Mouse (Mus musculus): Measurements from ENCODE around the gene Foxj3. TPM values are rescaled to one million over a fixed set of nuclear protein-coding genes. Genes with fewer than 3 reads are reported as not detected.

The Foxj3 gene
- polyA plus RNA-seq, 1 experiment from 2014 or later, result 21.2 TPM

- 79% methylated on average over 8 of the region's 8 CpGs for WGBS
- Histone ChIP-seq H3K9me3 (ENCODE audit: control insufficient read depth, low read length) (no peaks in the 10 kb centered on the region), H3K36me3 (ENCODE audit: control insufficient read depth, insufficient read depth, low read length) (no peaks in the 10 kb centered on the region), H3K4me3 (ENCODE audit: low read depth, low read length) (no peak overlapping the region), H3K27me3 (replicated peaks; ENCODE audit: control insufficient read depth, insufficient read depth, low read length) (no peaks in the 10 kb centered on the region), H3K9ac (ENCODE audit: low read length) (no peak overlapping the region), H3K4me1 (replicated peaks; ENCODE audit: control insufficient read depth, insufficient read depth, low read length) (no peaks in the 10 kb centered on the region), H3K27ac (ENCODE audit: low read depth) (no peak overlapping the region), H3K4me2 (ENCODE audit: low read length) (no peak overlapping the region)
- DNase-seq (ENCODE audit: low spot score), result no peak
- no peak for ATAC-seq (replicated peaks; ENCODE audit: low FRiP score, low TSS enrichment, low read depth)
Measured at GRCm38 (mm10) chr4:119635686-119636085, 98.9 kb downstream of the Foxj3 start.

- Histone ChIP-seq H3K4me3 (ENCODE audit: low read depth, low read length) (no peak overlapping the region), H3K9ac (ENCODE audit: low read length) (no peak overlapping the region), H3K4me2 (ENCODE audit: low read length) (no peak overlapping the region), H3K27ac (ENCODE audit: low read depth) (no peak overlapping the region), H3K36me3 (ENCODE audit: control insufficient read depth, insufficient read depth, low read length) (no peaks in the 10 kb centered on the region), H3K4me1 (replicated peaks; ENCODE audit: control insufficient read depth, insufficient read depth, low read length) (no peaks in the 10 kb centered on the region), H3K9me3 (ENCODE audit: control insufficient read depth, low read length) (no peaks in the 10 kb centered on the region), H3K27me3 (replicated peaks; ENCODE audit: control insufficient read depth, insufficient read depth, low read length) (no peaks in the 10 kb centered on the region)
- DNase-seq (ENCODE audit: low spot score) (no peak), ATAC-seq (replicated peaks; ENCODE audit: low FRiP score, low TSS enrichment, low read depth) (no peak)
- 79% methylated on average over 7 of the region's 7 CpGs for WGBS
Measured at GRCm38 (mm10) chr4:119636731-119637130, 99.9 kb downstream of the Foxj3 start.

GRCm38 (mm10) chr4:119637176-119637845, 100.5 kb downstream of the Foxj3 start, which contains the start of gene Guca2a:
Gene Guca2a, plus strand, starts transcription at chr4:119637704.
- no peak within 1 kb of the TSS for H3K4me2 ChIP-seq (ENCODE audit: low read length)
- H3K9me3 ChIP-seq (ENCODE audit: control insufficient read depth, low read length), result no peaks in the 10 kb centered on the region
- ATAC-seq (replicated peaks; ENCODE audit: low FRiP score, low TSS enrichment, low read depth) (no peak; the same call in 1 of the 2 replicates), DNase-seq (ENCODE audit: low spot score) (no peak)
- no peak within 1 kb of the TSS for H3K27ac ChIP-seq (ENCODE audit: low read depth)
- WGBS, result 67% methylated on average over 4 of the region's 4 CpGs
- H3K36me3 ChIP-seq (ENCODE audit: control insufficient read depth, insufficient read depth, low read length), result no peaks in the 10 kb centered on the region
- no peak within 1 kb of the TSS for H3K9ac ChIP-seq (ENCODE audit: low read length)
- no peak within 1 kb of the TSS for H3K4me3 ChIP-seq (ENCODE audit: low read depth, low read length)
- H3K4me1 ChIP-seq (replicated peaks; ENCODE audit: control insufficient read depth, insufficient read depth, low read length), result no peaks in the 10 kb centered on the region
- no peaks in the 10 kb centered on the region for H3K27me3 ChIP-seq (replicated peaks; ENCODE audit: control insufficient read depth, insufficient read depth, low read length)

GRCm38 (mm10) chr4:119637946-119638345, 101.1 kb downstream of the Foxj3 start:
- Histone ChIP-seq H3K9me3 (ENCODE audit: control insufficient read depth, low read length) (no peaks in the 10 kb centered on the region), H3K36me3 (ENCODE audit: control insufficient read depth, insufficient read depth, low read length) (no peaks in the 10 kb centered on the region), H3K9ac (ENCODE audit: low read length) (no peak overlapping the region), H3K4me1 (replicated peaks; ENCODE audit: control insufficient read depth, insufficient read depth, low read length) (no peaks in the 10 kb centered on the region), H3K27me3 (replicated peaks; ENCODE audit: control insufficient read depth, insufficient read depth, low read length) (no peaks in the 10 kb centered on the region), H3K4me3 (ENCODE audit: low read depth, low read length) (no peak overlapping the region), H3K27ac (ENCODE audit: low read depth) (no peak overlapping the region), H3K4me2 (ENCODE audit: low read length) (no peak overlapping the region)
- WGBS, result 80% methylated on average over 6 of the region's 6 CpGs
- ATAC-seq (replicated peaks; ENCODE audit: low FRiP score, low TSS enrichment, low read depth) (no peak), DNase-seq (ENCODE audit: low spot score) (no peak)

GRCm38 (mm10) chr4:119638656-119639055, 101.9 kb downstream of the Foxj3 start:
- Histone ChIP-seq H3K9me3 (ENCODE audit: control insufficient read depth, low read length) (no peaks in the 10 kb centered on the region), H3K27me3 (replicated peaks; ENCODE audit: control insufficient read depth, insufficient read depth, low read length) (no peaks in the 10 kb centered on the region), H3K4me1 (replicated peaks; ENCODE audit: control insufficient read depth, insufficient read depth, low read length) (no peaks in the 10 kb centered on the region), H3K27ac (ENCODE audit: low read depth) (no peak overlapping the region), H3K4me3 (ENCODE audit: low read depth, low read length) (no peak overlapping the region), H3K4me2 (ENCODE audit: low read length) (no peak overlapping the region), H3K36me3 (ENCODE audit: control insufficient read depth, insufficient read depth, low read length) (no peaks in the 10 kb centered on the region), H3K9ac (ENCODE audit: low read length) (no peak overlapping the region)
- 58% methylated on average over 11 of the region's 11 CpGs for WGBS
- no peak for ATAC-seq (replicated peaks; ENCODE audit: low FRiP score, low TSS enrichment, low read depth)
- DNase-seq (ENCODE audit: low spot score), result no peak

- WGBS, result 82% methylated on average over 4 of the region's 4 CpGs
- no peak overlapping the region for H3K9ac ChIP-seq (ENCODE audit: low read length)
- no peaks in the 10 kb centered on the region for H3K27me3 ChIP-seq (replicated peaks; ENCODE audit: control insufficient read depth, insufficient read depth, low read length)
- H3K4me2 ChIP-seq (ENCODE audit: low read length), result no peak overlapping the region
- no peaks in the 10 kb centered on the region for H3K4me1 ChIP-seq (replicated peaks; ENCODE audit: control insufficient read depth, insufficient read depth, low read length)
- no peak overlapping the region for H3K27ac ChIP-seq (ENCODE audit: low read depth)
- ATAC-seq (replicated peaks; ENCODE audit: low FRiP score, low TSS enrichment, low read depth), result no peak
- no peak overlapping the region for H3K4me3 ChIP-seq (ENCODE audit: low read depth, low read length)
- H3K9me3 ChIP-seq (ENCODE audit: control insufficient read depth, low read length), result no peaks in the 10 kb centered on the region
- no peaks in the 10 kb centered on the region for H3K36me3 ChIP-seq (ENCODE audit: control insufficient read depth, insufficient read depth, low read length)
- no peak for DNase-seq (ENCODE audit: low spot score)
Measured at GRCm38 (mm10) chr4:119642666-119643065, 105.9 kb downstream of the Foxj3 start.

GRCm38 (mm10) chr4:119657011-119657410, 120.2 kb downstream of the Foxj3 start:
- no peak overlapping the region for H3K4me2 ChIP-seq (ENCODE audit: low read length)
- WGBS, result 85% methylated on average over 1 of the region's 1 CpGs
- no peaks in the 10 kb centered on the region for H3K36me3 ChIP-seq (ENCODE audit: control insufficient read depth, insufficient read depth, low read length)
- DNase-seq (ENCODE audit: low spot score) (no peak), ATAC-seq (replicated peaks; ENCODE audit: low FRiP score, low TSS enrichment, low read depth) (no peak)
- H3K9ac ChIP-seq (ENCODE audit: low read length), result no peak overlapping the region
- H3K4me3 ChIP-seq (ENCODE audit: low read depth, low read length), result no peak overlapping the region
- H3K4me1 ChIP-seq (replicated peaks; ENCODE audit: control insufficient read depth, insufficient read depth, low read length), result no peaks in the 10 kb centered on the region
- H3K9me3 ChIP-seq (ENCODE audit: control insufficient read depth, low read length), result peaks cover 7% of the 10 kb centered on the region; the same call in 1 of the 2 replicates
- no peak overlapping the region for H3K27ac ChIP-seq (ENCODE audit: low read depth)
- H3K27me3 ChIP-seq (replicated peaks; ENCODE audit: control insufficient read depth, insufficient read depth, low read length), result no peaks in the 10 kb centered on the region

- DNase-seq (ENCODE audit: low spot score), result no peak
- Histone ChIP-seq H3K36me3 (ENCODE audit: control insufficient read depth, insufficient read depth, low read length) (no peaks in the 10 kb centered on the region), H3K4me2 (ENCODE audit: low read length) (no peak overlapping the region), H3K9ac (ENCODE audit: low read length) (no peak overlapping the region), H3K27ac (ENCODE audit: low read depth) (no peak overlapping the region), H3K9me3 (ENCODE audit: control insufficient read depth, low read length) (peaks cover 3% of the 10 kb centered on the region; the same call in 1 of the 2 replicates), H3K4me1 (replicated peaks; ENCODE audit: control insufficient read depth, insufficient read depth, low read length) (no peaks in the 10 kb centered on the region), H3K4me3 (ENCODE audit: low read depth, low read length) (no peak overlapping the region), H3K27me3 (replicated peaks; ENCODE audit: control insufficient read depth, insufficient read depth, low read length) (no peaks in the 10 kb centered on the region)
- 69% methylated on average over 2 of the region's 2 CpGs for WGBS
- no peak for ATAC-seq (replicated peaks; ENCODE audit: low FRiP score, low TSS enrichment, low read depth)
Measured at GRCm38 (mm10) chr4:119658246-119658645, 121.4 kb downstream of the Foxj3 start.

- DNase-seq (ENCODE audit: low spot score), result no peak
- no peak within 1 kb of the TSS for H3K9ac ChIP-seq (ENCODE audit: low read length)
- H3K27ac ChIP-seq (ENCODE audit: low read depth), result no peak within 1 kb of the TSS
- H3K4me2 ChIP-seq (ENCODE audit: low read length), result no peak within 1 kb of the TSS
- no peak for ATAC-seq (replicated peaks; ENCODE audit: low FRiP score, low TSS enrichment, low read depth)
- no peaks in the 10 kb centered on the region for H3K27me3 ChIP-seq (replicated peaks; ENCODE audit: control insufficient read depth, insufficient read depth, low read length)
- WGBS, result 91% methylated on average over 4 of the region's 4 CpGs
- H3K4me1 ChIP-seq (replicated peaks; ENCODE audit: control insufficient read depth, insufficient read depth, low read length), result no peaks in the 10 kb centered on the region
- H3K9me3 ChIP-seq (ENCODE audit: control insufficient read depth, low read length), result no peaks in the 10 kb centered on the region
- no peak within 1 kb of the TSS for H3K4me3 ChIP-seq (ENCODE audit: low read depth, low read length)
- H3K36me3 ChIP-seq (ENCODE audit: control insufficient read depth, insufficient read depth, low read length), result no peaks in the 10 kb centered on the region
Measured at GRCm38 (mm10) chr4:119658731-119659130, 121.9 kb downstream of the Foxj3 start, which contains the start of gene Guca2b. Gene Guca2b, minus strand, starts transcription at chr4:119658954.
